Mouse (Mus musculus) R1 (cell line): Measurements from ENCODE around the gene Irf2.

Source experiments
- DNase-seq: peaks from one replicate; pipeline ENCODE4 v3.0.0-alpha.2; 2018; ENCODE audit warnings: low read depth, low spot score

Irf2 gene

DNA sequence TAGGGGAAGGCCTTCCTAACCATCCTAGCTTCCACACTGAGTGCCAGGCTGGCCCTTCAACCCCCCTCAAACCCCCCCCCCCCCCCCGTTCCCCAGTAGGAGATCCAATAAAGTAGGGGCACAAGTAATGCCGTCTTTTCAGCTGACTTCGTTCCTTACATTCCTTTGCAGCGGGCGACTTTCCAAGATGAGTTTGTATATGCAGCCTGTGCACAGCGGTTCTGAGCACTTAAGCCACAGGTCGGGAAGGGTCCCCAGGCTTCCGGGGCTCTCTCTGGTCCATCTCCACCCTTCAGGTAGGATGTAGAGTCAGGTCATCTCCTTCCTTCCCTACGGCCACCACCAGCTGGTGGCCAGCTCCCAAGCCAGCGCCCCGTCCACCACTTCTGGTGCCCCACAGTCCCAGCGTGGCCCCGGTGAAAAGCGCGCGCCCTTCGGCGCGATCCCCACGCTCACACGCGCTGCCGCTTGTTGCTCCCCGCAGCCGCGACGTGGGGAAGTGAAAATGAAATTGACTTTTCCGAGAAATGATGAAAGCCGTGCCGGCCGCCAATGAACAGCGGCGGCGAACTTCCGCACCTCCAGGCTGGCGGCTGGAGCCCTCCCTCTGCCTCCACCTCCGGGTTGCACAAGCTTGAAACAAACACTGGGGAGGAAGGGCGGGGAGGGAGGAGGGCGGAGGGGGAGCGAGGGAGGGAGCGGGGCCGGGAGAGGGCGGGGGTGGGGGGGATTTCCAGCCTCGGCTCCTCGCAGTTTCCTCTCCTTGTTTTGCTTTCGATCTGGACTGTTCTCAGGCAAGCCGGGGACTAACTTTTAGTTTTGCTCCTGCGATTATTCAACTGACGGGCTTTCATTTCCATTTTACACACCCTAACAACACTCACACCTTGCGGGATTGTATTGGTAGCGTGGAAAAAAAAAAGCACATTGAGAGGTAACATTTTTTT lies at the start of gene Irf2:
Gene Irf2 (plus strand): TSS at position 730 of the 947 bp plus-strand sequence.
- peak; percentile 84 for DNase-seq

DNA sequence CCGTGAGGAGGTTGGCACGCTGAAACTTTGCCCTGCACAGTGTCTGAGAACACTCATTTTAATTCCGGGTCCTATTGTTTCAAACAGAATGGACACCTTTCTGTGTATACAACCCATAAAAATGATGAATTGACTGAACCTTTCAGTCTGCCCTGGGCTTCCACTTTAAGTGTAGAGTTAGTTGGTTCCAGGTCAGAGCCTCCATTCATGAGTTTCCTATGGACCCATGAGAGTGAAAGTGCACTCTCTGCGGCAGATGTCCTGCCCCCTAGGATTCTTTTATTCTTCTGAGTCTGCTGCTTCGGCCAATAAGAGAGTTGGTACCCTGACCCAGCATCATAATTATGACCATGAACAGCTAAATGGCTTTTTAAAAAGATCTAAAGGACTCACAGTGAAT lies 49.4 kb upstream of the Irf2 start:
- no peak for DNase-seq

GRCm38 (mm10) chr8:46690581-46690980 lies 49.0 kb upstream of the Irf2 start:
- no peak for DNase-seq

GRCm38 (mm10) chr8:46691360-46691759 lies 48.2 kb upstream of the Irf2 start:
- DNase-seq, result no peak

- no peak for DNase-seq
These were observed 43.1 kb upstream of the Irf2 start for GRCm38 (mm10) chr8:46696256-46697041.

DNA sequence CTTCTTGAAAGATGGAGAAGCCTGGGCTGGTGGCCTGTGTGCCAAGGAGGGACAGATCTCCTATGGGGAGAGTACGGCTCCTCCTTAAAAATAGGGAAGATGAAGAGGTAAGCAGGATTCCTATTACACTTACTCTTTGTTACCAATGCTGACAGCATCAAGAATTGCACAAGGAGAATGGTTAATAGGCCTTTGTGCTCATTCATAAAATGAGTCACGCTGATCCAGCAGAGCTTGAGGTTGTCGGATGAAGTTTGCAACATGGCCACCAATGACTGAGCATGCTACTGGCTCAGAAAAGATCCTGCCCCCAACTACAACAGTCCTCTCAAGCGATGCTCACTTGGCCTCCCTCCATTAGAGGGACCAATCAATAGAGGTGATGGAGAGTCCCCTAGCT lies 42.0 kb upstream of the Irf2 start:
- DNase-seq, result no peak

DNA sequence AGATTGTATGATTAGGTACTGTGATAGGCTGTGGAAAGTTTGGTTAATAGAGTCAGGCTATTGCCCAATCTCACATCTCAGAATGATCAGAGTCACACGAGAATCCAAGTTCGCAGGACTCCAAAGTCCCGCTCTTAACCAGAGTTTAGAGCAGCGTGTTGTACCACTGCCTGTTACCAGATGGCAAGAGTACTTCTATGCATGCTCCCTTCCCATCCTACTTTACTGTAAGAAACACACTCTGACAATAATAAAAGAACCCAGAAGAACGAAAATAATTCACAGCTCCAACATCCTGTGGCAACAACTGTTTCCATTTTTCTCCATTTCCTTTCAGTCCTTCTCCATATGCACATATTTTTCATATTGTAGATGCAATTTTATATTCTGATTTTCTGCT lies 41.4 kb upstream of the Irf2 start:
- no peak for DNase-seq

- no peak for DNase-seq
These were observed 34.4 kb upstream of the Irf2 start for GRCm38 (mm10) chr8:46705145-46705544.

DNA sequence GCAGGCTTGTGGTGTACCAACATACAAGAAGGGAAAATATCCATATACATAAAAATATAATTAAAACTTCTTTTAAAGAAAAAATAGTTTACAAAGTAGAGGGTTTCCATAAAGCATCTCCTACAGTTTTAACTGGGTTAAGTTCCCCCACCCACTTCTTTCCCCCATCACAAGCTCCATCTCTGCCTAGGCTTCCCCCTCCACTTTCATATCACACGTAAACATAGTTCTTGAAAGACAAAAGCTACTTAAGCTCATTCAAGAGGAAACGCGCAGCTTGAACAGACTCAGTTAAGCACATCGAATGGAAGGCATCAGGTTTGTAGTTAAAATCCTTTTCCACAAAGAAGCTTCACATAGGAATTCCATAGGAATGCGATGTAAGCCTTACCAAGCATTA lies 32.8 kb upstream of the Irf2 start:
- no peak for DNase-seq

- no peak for DNase-seq
These were observed 30.2 kb upstream of the Irf2 start for GRCm38 (mm10) chr8:46709302-46709701.

GRCm38 (mm10) chr8:46710289-46710688 lies 29.2 kb upstream of the Irf2 start:
- no peak for DNase-seq

GRCm38 (mm10) chr8:46711496-46711895 lies 28.0 kb upstream of the Irf2 start:
- DNase-seq, result no peak

GRCm38 (mm10) chr8:46713178-46713577 lies 26.4 kb upstream of the Irf2 start:
- no peak for DNase-seq

GRCm38 (mm10) chr8:46713844-46714243 lies 25.7 kb upstream of the Irf2 start:
- peak; percentile 17 for DNase-seq

DNA sequence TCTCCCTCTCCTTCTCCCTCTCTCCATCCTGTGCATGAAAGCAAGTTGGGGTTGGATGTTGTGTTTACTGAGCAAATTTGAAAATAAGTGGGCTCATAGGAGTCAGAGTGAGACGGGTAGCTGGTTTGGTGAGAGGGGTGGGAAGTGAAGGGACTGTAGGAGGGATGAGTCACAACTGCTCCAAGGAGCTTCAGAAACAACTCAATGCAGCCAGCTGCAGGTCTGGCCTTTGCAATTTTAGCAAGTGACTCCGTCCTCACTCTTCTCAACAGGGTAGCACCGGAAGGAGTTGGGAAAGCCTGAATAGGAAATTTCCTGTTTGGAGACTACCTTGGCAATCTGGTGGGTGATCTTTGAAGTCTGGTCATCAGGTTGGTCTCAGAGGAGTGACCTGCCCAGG lies 25.1 kb upstream of the Irf2 start:
- no peak for DNase-seq

DNA sequence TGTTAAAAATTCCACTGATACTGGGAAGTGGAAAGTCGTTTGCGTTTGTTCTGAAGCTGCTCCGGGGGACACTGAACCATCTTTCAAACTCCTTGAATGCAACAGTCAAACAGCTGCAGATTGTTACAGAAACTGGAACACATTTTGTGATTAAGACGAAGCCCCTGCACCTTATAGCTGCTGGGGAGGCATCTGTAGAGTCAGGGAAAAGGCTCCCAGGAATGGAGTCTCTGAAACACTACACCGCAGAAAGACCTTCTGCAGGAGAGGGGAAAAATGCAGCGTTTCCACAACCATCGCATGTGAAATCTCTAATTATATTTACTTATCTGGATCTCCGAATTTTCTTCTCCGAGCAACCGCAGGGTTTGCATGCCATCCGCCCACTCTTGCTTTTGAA lies 23.1 kb upstream of the Irf2 start:
- DNase-seq, result no peak

GRCm38 (mm10) chr8:46717170-46717569 lies 22.4 kb upstream of the Irf2 start:
- no peak for DNase-seq

DNA sequence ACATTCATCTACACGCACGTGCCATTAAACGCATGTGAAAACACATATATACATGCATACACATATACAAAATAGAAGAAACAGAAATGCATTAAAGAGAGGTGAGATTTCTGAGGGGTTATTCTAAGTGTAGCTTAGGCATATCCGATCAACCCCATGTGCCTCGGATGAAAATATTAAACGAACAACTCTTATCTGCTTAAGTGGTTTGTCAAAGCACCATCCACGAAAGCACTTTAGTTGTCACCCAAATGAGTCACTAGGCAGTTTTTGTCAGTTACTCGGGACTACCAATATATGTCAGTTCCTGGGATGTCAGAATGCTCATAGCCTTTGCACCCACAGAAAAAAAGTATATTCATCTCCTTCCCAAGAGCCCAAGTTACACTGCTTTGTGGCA lies 21.2 kb upstream of the Irf2 start:
- no peak for DNase-seq

GRCm38 (mm10) chr8:46718747-46719146 lies 20.8 kb upstream of the Irf2 start:
- DNase-seq, result peak; percentile 53

- no peak for DNase-seq
These were observed 18.9 kb upstream of the Irf2 start for GRCm38 (mm10) chr8:46720656-46721055.

DNA sequence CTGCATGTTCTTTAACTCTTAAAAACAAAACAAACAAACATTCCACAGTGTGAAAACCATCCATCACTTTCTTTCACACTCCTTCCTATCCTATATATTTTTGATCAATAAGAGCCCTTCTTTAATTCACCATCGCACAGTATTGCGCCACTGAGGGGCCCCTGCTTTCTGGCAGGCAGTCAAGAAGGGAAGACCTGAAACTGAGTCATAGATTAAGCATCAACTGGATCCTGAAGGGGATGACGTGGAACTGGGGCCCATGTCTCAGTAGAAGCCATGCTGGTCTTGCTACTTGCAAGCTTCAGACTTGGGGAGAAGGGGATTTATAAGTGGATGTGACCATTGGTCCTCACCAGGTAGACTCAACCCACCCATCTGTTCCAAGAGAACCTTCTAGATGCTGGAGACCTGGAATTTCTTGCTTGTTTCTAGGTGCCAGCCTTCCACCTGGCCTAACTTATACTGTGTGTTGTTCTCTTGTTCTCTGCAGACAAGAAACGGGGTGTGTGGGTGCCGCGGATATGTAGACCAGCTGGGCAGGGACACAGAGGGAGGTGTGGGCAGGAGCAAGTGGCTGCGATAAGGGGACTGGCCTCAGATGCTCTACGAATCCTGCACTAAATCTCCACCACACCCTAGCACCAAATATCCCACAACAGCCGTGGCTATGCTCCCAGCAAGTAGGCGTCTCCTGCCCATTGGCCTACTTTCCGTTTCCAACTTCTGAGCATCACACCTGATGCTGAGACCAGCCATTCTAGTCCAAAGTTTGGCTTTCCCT lies 18.3 kb upstream of the Irf2 start:
- DNase-seq, result no peak

DNA sequence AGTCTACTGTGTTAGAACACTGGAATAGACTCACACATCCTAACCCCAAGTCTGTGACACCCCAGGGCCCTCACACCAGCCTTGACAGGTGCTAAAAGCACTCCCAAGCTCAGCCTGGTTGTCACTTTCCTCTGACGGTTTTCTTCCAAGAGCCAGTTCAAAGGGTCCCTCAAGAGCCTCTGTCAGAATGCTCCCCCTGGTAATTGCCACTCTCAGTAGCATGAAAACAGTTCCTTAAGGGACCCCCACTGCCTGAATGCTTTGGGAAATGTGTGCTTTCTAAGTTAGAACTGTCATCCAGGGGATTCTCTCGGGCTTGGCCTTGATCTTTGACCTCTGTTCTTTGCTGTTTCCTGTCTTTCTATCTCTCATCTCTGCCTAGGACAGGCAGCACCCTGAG lies 17.0 kb upstream of the Irf2 start:
- no peak for DNase-seq
